13 mouse cellular contexts compared by ENCODE assay signal in the genomic region with DNA sequence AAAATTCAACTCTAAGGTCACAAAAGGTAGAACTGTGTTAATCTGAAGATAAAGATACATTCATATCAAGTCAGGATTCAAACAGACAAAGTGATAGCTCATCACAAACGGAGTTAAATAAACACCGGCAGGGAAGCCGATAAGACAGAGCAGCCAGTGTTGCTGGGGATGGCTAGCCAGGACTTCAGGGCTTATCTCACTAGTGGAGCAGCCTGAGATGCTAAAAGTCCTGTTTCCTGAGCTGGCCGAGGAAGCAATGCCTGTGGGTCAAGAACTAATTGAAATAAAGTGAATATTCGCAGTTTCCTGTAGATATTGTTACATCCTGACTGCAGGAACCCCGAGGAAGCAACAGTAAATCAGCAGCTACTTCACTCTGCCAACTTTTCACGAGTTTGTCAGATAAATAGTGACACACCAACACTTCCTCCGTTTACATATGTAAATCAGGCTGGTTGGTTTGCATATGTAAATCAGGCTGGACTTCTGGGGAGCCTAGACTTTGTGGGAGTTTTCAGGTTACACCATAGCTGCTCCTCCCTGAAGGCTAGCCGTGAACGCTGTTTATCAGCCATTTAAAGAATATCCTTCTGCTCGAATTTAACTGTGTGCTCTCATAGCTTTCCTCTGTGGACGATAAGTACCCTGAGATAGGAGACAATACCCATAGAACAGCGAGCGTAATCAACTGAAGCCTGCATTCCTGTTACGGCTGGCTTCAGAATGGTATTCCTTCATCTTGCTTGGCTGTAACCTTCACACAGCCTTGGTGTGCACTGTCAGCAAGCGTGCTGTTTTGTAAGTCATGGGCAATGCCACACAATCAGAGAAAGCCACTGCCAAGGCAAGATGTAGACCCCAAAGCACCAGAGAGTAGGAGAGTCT.
DNase-seq lines count a peak whose midpoint lies in the region; ATAC-seq lines count a peak whose summit lies in the region.
"Had no signal": no experiment of that assay in that cellular context is flagged by ENCODE, and none has a peak within 500 bp of the region (broad histone marks: within the 10 kb centered on the region; RNA-seq: fewer than 3 reads in every experiment).

No protein-coding gene starts in this region.

- peak overlapping the region; percentile 64 to 69 for H3K27ac ChIP-seq in heart, embryonic 14.5 days (replicated peaks in 1 of 2; ENCODE audit: control insufficient read depth in 1 of 2, insufficient read depth in 1 of 2, low read depth in 2 of 2, low read length in 2 of 2)
- H3K27ac ChIP-seq in midbrain, embryonic 13.5 days = peak overlapping the region; percentile 11; the same call in 1 of the 2 replicates
- H3K27ac ChIP-seq in midbrain, embryonic 15.5 days = no peak overlapping the region
- H3K27ac ChIP-seq in stomach, embryonic 16.5 days (ENCODE audit: low read length) = peak overlapping the region; percentile 19; the same call in 1 of the 2 replicates

- no peaks in the 10 kb centered on the region for H3K27me3 ChIP-seq in heart, embryonic 14.5 days (ENCODE audit: control insufficient read depth, insufficient read depth, low read length)
- H3K27me3 ChIP-seq in midbrain, embryonic 13.5 days = peaks cover 4% of the 10 kb centered on the region
- no peaks in the 10 kb centered on the region for H3K27me3 ChIP-seq in midbrain, embryonic 15.5 days (replicated peaks)
- H3K27me3 ChIP-seq in stomach, embryonic 16.5 days (ENCODE audit: control insufficient read depth, insufficient read depth, low read length) = no peaks in the 10 kb centered on the region

- peak overlapping the region; percentile 44 for H3K4me2 ChIP-seq in heart, embryonic 14.5 days (ENCODE audit: low read length)
- H3K4me2 ChIP-seq in midbrain, embryonic 13.5 days (replicated peaks) = no peak overlapping the region
- no peak overlapping the region for H3K4me2 ChIP-seq in midbrain, embryonic 15.5 days
- no peak overlapping the region for H3K4me2 ChIP-seq in stomach, embryonic 16.5 days (ENCODE audit: low read depth, low read length)

- 3% methylated on average over 16 of the region's 16 CpGs for WGBS in heart, embryonic 14.5 days
- 37% methylated on average over 16 of the region's 16 CpGs for WGBS in midbrain, embryonic 13.5 days
- WGBS in midbrain, embryonic 15.5 days = 40% methylated on average over 16 of the region's 16 CpGs
- WGBS in stomach, embryonic 16.5 days = 29% methylated on average over 16 of the region's 16 CpGs

- H3K9me3 ChIP-seq in heart, embryonic 14.5 days (ENCODE audit: control insufficient read depth, low read length) = no peaks in the 10 kb centered on the region
- H3K9me3 ChIP-seq in midbrain, embryonic 13.5 days = no peaks in the 10 kb centered on the region
- H3K9me3 ChIP-seq in midbrain, embryonic 15.5 days = no peaks in the 10 kb centered on the region
- H3K9me3 ChIP-seq in stomach, embryonic 16.5 days (replicated peaks; ENCODE audit: control insufficient read depth, low read length) = no peaks in the 10 kb centered on the region; the same call in 1 of the 2 replicates

- H3K4me1 ChIP-seq in heart, embryonic 14.5 days (ENCODE audit: control insufficient read depth in 2 of 2, insufficient read depth in 2 of 2, low read length in 2 of 2) = peaks cover 24 to 46% of the 10 kb centered on the region in 2 experiments
- peaks cover 49% of the 10 kb centered on the region for H3K4me1 ChIP-seq in midbrain, embryonic 13.5 days (replicated peaks)
- H3K4me1 ChIP-seq in midbrain, embryonic 15.5 days = peaks cover 44% of the 10 kb centered on the region
- peaks cover 33% of the 10 kb centered on the region for H3K4me1 ChIP-seq in stomach, embryonic 16.5 days (ENCODE audit: control insufficient read depth, insufficient read depth, low read length)

- ATAC-seq in heart, embryonic 14.5 days (ENCODE audit: insufficient number of reproducible peaks, insufficient read depth, low FRiP score, low read depth) = 0 out of 2 replicates have a peak, but pooled peaks have one; percentile 4
- no peak for ATAC-seq in midbrain, embryonic 13.5 days
- no peak for ATAC-seq in midbrain, embryonic 15.5 days (replicated peaks)
- ATAC-seq in stomach, embryonic 16.5 days (ENCODE audit: insufficient read depth, low FRiP score) = no peak

- no peak for DNase-seq in heart, adult 18-20 months
- peak; percentile 6 for DNase-seq in induced T-regulatory cell, adult 2 months (ENCODE audit: low read depth)
- no peak for DNase-seq in layer of hippocampus, adult 18-20 months (ENCODE audit: low spot score in 2 of 2)
- no peak for DNase-seq in embryo, embryonic 9.5 days (ENCODE audit: extremely low spot score)
- DNase-seq: cerebellum, adult 18-20 months; gastrocnemius, postnatal 10 days; kidney, adult 9 months; spleen, adult 18-20 months; thymus, postnatal 4 days had no signal

- H3K36me3 ChIP-seq in heart, embryonic 14.5 days (ENCODE audit: control insufficient read depth, insufficient read depth, low read length) = no peaks in the 10 kb centered on the region
- H3K36me3 ChIP-seq in midbrain, embryonic 13.5 days = no peaks in the 10 kb centered on the region
- no peaks in the 10 kb centered on the region for H3K36me3 ChIP-seq in midbrain, embryonic 15.5 days (replicated peaks)
- H3K36me3 ChIP-seq in stomach, embryonic 16.5 days (ENCODE audit: control insufficient read depth, insufficient read depth, low read length) = no peaks in the 10 kb centered on the region

- H3K9ac ChIP-seq in heart, embryonic 14.5 days (ENCODE audit: low read length) = 0 out of 2 replicates have a peak overlapping the region, but pooled peaks have one; percentile 7
- H3K9ac ChIP-seq in midbrain, embryonic 13.5 days (replicated peaks) = no peak overlapping the region
- no peak overlapping the region for H3K9ac ChIP-seq in midbrain, embryonic 15.5 days
- H3K9ac ChIP-seq in stomach, embryonic 16.5 days (ENCODE audit: low read length) = no peak overlapping the region

- H3K4me3 ChIP-seq in heart, embryonic 14.5 days (ENCODE audit: control insufficient read depth in 1 of 2, insufficient read depth in 1 of 2, low read depth in 1 of 2, low read length in 2 of 2) = no peak overlapping the region
- no peak overlapping the region for H3K4me3 ChIP-seq in midbrain, embryonic 13.5 days (replicated peaks)
- no peak overlapping the region for H3K4me3 ChIP-seq in midbrain, embryonic 15.5 days
- no peak overlapping the region for H3K4me3 ChIP-seq in stomach, embryonic 16.5 days (replicated peaks; ENCODE audit: low read length)
